Mouse (Mus musculus) retina, postnatal 1 day (tissue): ENCODE measurements at regions not wholly inside any gene's neighbourhood (a gene's known extent, or its start where the extent isn't known, plus 50 kb on each side); places are given as distances from the start of the nearest gene placed in this dataset.
A peak's percentile ranks its signal among the peaks of the same experiment; 100 is the strongest.

Experiments
- DNase-seq: peaks from one replicate; pipeline ENCODE4 v3.0.0-alpha.2; 2012

GRCm38 (mm10) chrX:115543145-115543544 is 635.8 kb downstream of the Ube2dnl2 start:
- DNase-seq, result no peak

GRCm38 (mm10) chrX:115586111-115586865 is 678.9 kb downstream of the Ube2dnl2 start:
- peak; percentile 0 for DNase-seq
